Mouse (Mus musculus): ENCODE results near the gene Gpatch1. TPM values are rescaled to one million over a fixed set of nuclear protein-coding genes. Genes with fewer than 3 reads are reported as not detected.
A peak's percentile ranks its signal among the peaks of the same experiment; 100 is the strongest.
"Not testable (repeated sequence)": the region's sequence is repeated elsewhere in the genome, so short reads cannot be mapped to it uniquely, and the experiment has no call there.

Gpatch1 gene
- total RNA-seq, 2 experiments from 2014 or later, result 23.3 to 26.4 TPM

GRCm38 (mm10) chr7:35263595-35264489, 54.4 kb downstream of the Gpatch1 start:
- no peak for DNase-seq (ENCODE audit: low spot score in 2 of 2)
- intact Hi-C loops (cut with DNase I), result loop anchor here (2.0 to 10.0 kb wide), 2 partner anchors 87 to 859 kb away; no protein-coding TSS in a partner anchor

- intact Hi-C loops (cut with DNase I), result no loop called here
- no peak for DNase-seq (ENCODE audit: low spot score in 2 of 2)
Measured at GRCm38 (mm10) chr7:35259384-35259783, 58.9 kb downstream of the Gpatch1 start.

- intact Hi-C loops (cut with DNase I), result no loop called here
- peak in 1 of 2 experiments; percentile 8 for DNase-seq (ENCODE audit: low spot score in 2 of 2)
Measured at GRCm38 (mm10) chr7:35258294-35258693, 59.9 kb downstream of the Gpatch1 start.

- intact Hi-C loops (cut with DNase I), result no loop called here
- peak; percentile 56 to 58 for DNase-seq (ENCODE audit: low spot score in 2 of 2)
Measured at GRCm38 (mm10) chr7:35252041-35252558, 66.1 kb downstream of the Gpatch1 start.

- intact Hi-C loops (cut with DNase I); DNase-seq (ENCODE audit: low spot score in 2 of 2): not testable (repeated sequence)
Measured at GRCm38 (mm10) chr7:35237935-35238334, 80.3 kb downstream of the Gpatch1 start.

- intact Hi-C loops (cut with DNase I), result no loop called here
- DNase-seq (ENCODE audit: low spot score in 2 of 2), result peak; percentile 70
Measured at GRCm38 (mm10) chr7:35235308-35235707, 82.9 kb downstream of the Gpatch1 start.

GRCm38 (mm10) chr7:35234361-35235245, 83.6 kb downstream of the Gpatch1 start:
- DNase-seq (ENCODE audit: low spot score in 2 of 2), result peak; percentile 99
- intact Hi-C loops (cut with DNase I), result loop anchor here (1.0 kb wide), 1 partner anchor 19 kb away; the partner anchor contains the start of gene Lrp3

- intact Hi-C loops (cut with DNase I), result loop anchor here (1.0 kb wide), 1 partner anchor 19 kb away; the partner anchor contains the start of gene Lrp3
- DNase-seq (ENCODE audit: low spot score in 2 of 2), result peak in 1 of 2 experiments; percentile 12
Measured at GRCm38 (mm10) chr7:35233861-35234260, 84.4 kb downstream of the Gpatch1 start.

GRCm38 (mm10) chr7:35232796-35233455, 85.3 kb downstream of the Gpatch1 start:
- no peak for DNase-seq (ENCODE audit: low spot score in 2 of 2)
- intact Hi-C loops (cut with DNase I), result no loop called here

GRCm38 (mm10) chr7:35230333-35230732, 87.9 kb downstream of the Gpatch1 start:
- DNase-seq (ENCODE audit: low spot score in 2 of 2), result no peak
- intact Hi-C loops (cut with DNase I), result no loop called here

Other genes with a start within 250 kb of the Gpatch1 start
- gene Cebpa, start 199.1 kb downstream of the Gpatch1 start, total RNA-seq (2021), result 10 to 100 TPM in 1 of 2 experiments, 1 to 10 TPM in 1; 8.7 to 10.1 TPM
- gene Slc7a10, start 132.1 kb downstream of the Gpatch1 start, total RNA-seq (2021), result 10 to 100 TPM; 40.8 to 50.6 TPM
- 10 to 100 TPM; 79.3 to 81.5 TPM for gene Lrp3, start 102.9 kb downstream of the Gpatch1 start, total RNA-seq (2021)
- gene Rhpn2, start 15.7 kb upstream of the Gpatch1 start, total RNA-seq (2021), result 1 to 10 TPM; 3.4 to 4.2 TPM
- gene Faap24, start 78.4 kb upstream of the Gpatch1 start, total RNA-seq (2021), result 1 to 10 TPM; 7.7 to 8.3 TPM
- 10 to 100 TPM; 18.2 to 23.3 TPM for gene Cep89, start 78.6 kb upstream of the Gpatch1 start, total RNA-seq (2021)
- gene Slc7a9, start 130.4 kb upstream of the Gpatch1 start, total RNA-seq (2021), result not detected
- gene Tdrd12, start 219.3 kb upstream of the Gpatch1 start, total RNA-seq (2021), result under 1 TPM; 0.23 to 0.53 TPM
- 10 to 100 TPM; 69.2 to 73.8 TPM for gene Nudt19, start 237.9 kb upstream of the Gpatch1 start, total RNA-seq (2021)

Data from left cerebral cortex, postnatal 25 days (tissue).